Mouse (Mus musculus) midbrain, embryonic 16.5 days (tissue): ENCODE results near the gene Tm4sf20. TPM values are rescaled to one million over a fixed set of nuclear protein-coding genes. Genes with fewer than 3 reads are reported as not detected.

Source experiments
- ATAC-seq: fragments of 200-750 bp; cut with Nextera tagmentation; 2 replicates; pipeline ENCODE4 v1.8.0; 2017; ENCODE audit warnings: moderate TSS enrichment
- H3K27ac ChIP-seq: fragments of 300-500 bp; sonication (generic); 2 replicates; pipeline ENCODE4 v1.5.1; 2014; ENCODE audit warnings: mild to moderate bottlenecking, low read length, mixed read lengths
- H3K27me3 ChIP-seq: fragments of 300-500 bp; sonication (generic); 2 replicates; pipeline ENCODE4 v1.6.1; 2014; ENCODE audit warnings: low read depth, low read length, mixed read lengths; ENCODE audit not compliant: control insufficient read depth, insufficient read depth
- H3K36me3 ChIP-seq: fragments of 300-500 bp; sonication (generic); 2 replicates; pipeline ENCODE4 v1.6.1; 2014; ENCODE audit warnings: mild to moderate bottlenecking, low read length, moderate library complexity, mixed read lengths; ENCODE audit not compliant: control insufficient read depth, insufficient read depth
- H3K4me1 ChIP-seq: fragments of 300-500 bp; sonication (generic); 2 replicates; pipeline ENCODE4 v1.6.1; 2014; ENCODE audit warnings: mild to moderate bottlenecking, low read length, mixed read lengths; ENCODE audit not compliant: control insufficient read depth, insufficient read depth
- H3K4me2 ChIP-seq: fragments of 300-500 bp; sonication (generic); 2 replicates; pipeline ENCODE4 v1.6.1; 2014; ENCODE audit warnings: mild to moderate bottlenecking, low read length, mixed read lengths
- H3K4me3 ChIP-seq: fragments of 300-500 bp; sonication (generic); 2 replicates; pipeline ENCODE4 v1.5.1; 2014; ENCODE audit warnings: low read depth, mild to moderate bottlenecking, low read length, moderate library complexity, mixed read lengths
- H3K9ac ChIP-seq: fragments of 300-500 bp; sonication (generic); 2 replicates; pipeline ENCODE4 v1.6.1; 2014; ENCODE audit warnings: low read depth, low read length, mixed read lengths
- H3K9me3 ChIP-seq: fragments of 300-500 bp; sonication (generic); replicated peaks from 2 replicates; pipeline ENCODE4 v1.6.1; 2014; ENCODE audit warnings: mild to moderate bottlenecking, low read length, mixed read lengths; ENCODE audit not compliant: control insufficient read depth, poor library complexity, severe bottlenecking
- WGBS: fragments of 180-500 bp; shearing (Covaris S2); extraction: QIAGEN DNeasy Blood & Tissue Kit; methylation state at CpG from one replicate; pipeline ENCODE4 v1.1.7; 2014; 5-methylcytosine and 5-hydroxymethylcytosine counted together
- polyA plus RNA-seq: library from polyadenylated mRNA; unstranded; fragments of >200 nt; fragmentation: Nextera tagmentation; extraction: Ambion mirVana; gene quantifications from 2 replicates; pipeline ENCODE4 v1.2.1, GENCODE M21; 2015

Tm4sf20 gene
- polyA plus RNA-seq, 1 experiment from 2014 or later, result 0.11 TPM

GRCm38 (mm10) chr1:82788070-82788469, 19.8 kb upstream of the Tm4sf20 start:
- H3K9ac ChIP-seq, result no peak overlapping the region
- H3K36me3 ChIP-seq, result no peaks in the 10 kb centered on the region
- ATAC-seq, result no peak
- H3K27me3 ChIP-seq, result no peaks in the 10 kb centered on the region
- H3K27ac ChIP-seq, result no peak overlapping the region
- H3K9me3 ChIP-seq, result no peaks in the 10 kb centered on the region
- no peak overlapping the region for H3K4me3 ChIP-seq
- 77% methylated on average over 7 of the region's 7 CpGs for WGBS
- no peaks in the 10 kb centered on the region for H3K4me1 ChIP-seq
- no peak overlapping the region for H3K4me2 ChIP-seq

- no peaks in the 10 kb centered on the region for H3K27me3 ChIP-seq
- no peak overlapping the region for H3K9ac ChIP-seq
- 7% methylated on average over 2 of the region's 2 CpGs for WGBS
- peak; percentile 87 for ATAC-seq
- no peak overlapping the region for H3K4me2 ChIP-seq
- no peak overlapping the region for H3K27ac ChIP-seq
- no peaks in the 10 kb centered on the region for H3K36me3 ChIP-seq
- no peak overlapping the region for H3K4me3 ChIP-seq
- no peaks in the 10 kb centered on the region for H3K4me1 ChIP-seq
- no peaks in the 10 kb centered on the region for H3K9me3 ChIP-seq
These were observed 19.2 kb upstream of the Tm4sf20 start for GRCm38 (mm10) chr1:82787414-82787813.

- H3K27ac ChIP-seq, result no peak overlapping the region
- no peak overlapping the region for H3K4me2 ChIP-seq
- no peaks in the 10 kb centered on the region for H3K9me3 ChIP-seq
- H3K36me3 ChIP-seq, result no peaks in the 10 kb centered on the region
- H3K9ac ChIP-seq, result no peak overlapping the region
- no peaks in the 10 kb centered on the region for H3K27me3 ChIP-seq
- H3K4me3 ChIP-seq, result no peak overlapping the region
- no peak for ATAC-seq
- WGBS, result 72% methylated on average over 6 of the region's 6 CpGs
- H3K4me1 ChIP-seq, result no peaks in the 10 kb centered on the region
These were observed 17.3 kb upstream of the Tm4sf20 start for GRCm38 (mm10) chr1:82785546-82785945.

GRCm38 (mm10) chr1:82783559-82783958, 15.3 kb upstream of the Tm4sf20 start:
- ATAC-seq, result no peak
- Histone ChIP-seq H3K4me2 (no peak overlapping the region), H3K9me3 (no peaks in the 10 kb centered on the region), H3K4me3 (no peak overlapping the region), H3K4me1 (no peaks in the 10 kb centered on the region), H3K27ac (no peak overlapping the region), H3K9ac (no peak overlapping the region), H3K27me3 (no peaks in the 10 kb centered on the region), H3K36me3 (no peaks in the 10 kb centered on the region)
- WGBS, result 72% methylated on average over 3 of the region's 3 CpGs

GRCm38 (mm10) chr1:82779388-82779966, 11.2 kb upstream of the Tm4sf20 start:
- Histone ChIP-seq H3K36me3 (no peaks in the 10 kb centered on the region), H3K9me3 (no peaks in the 10 kb centered on the region; the same call in 1 of the 2 replicates), H3K4me3 (no peak overlapping the region), H3K4me1 (no peaks in the 10 kb centered on the region), H3K4me2 (no peak overlapping the region), H3K9ac (no peak overlapping the region), H3K27me3 (no peaks in the 10 kb centered on the region), H3K27ac (no peak overlapping the region)
- no peak for ATAC-seq
- WGBS, result 91% methylated on average over 6 of the region's 6 CpGs

- ATAC-seq, result no peak
- no peaks in the 10 kb centered on the region for H3K36me3 ChIP-seq
- no peak overlapping the region for H3K9ac ChIP-seq
- H3K4me1 ChIP-seq, result no peaks in the 10 kb centered on the region
- H3K4me3 ChIP-seq, result no peak overlapping the region
- H3K27me3 ChIP-seq, result no peaks in the 10 kb centered on the region
- no peaks in the 10 kb centered on the region; the same call in 1 of the 2 replicates for H3K9me3 ChIP-seq
- 96% methylated on average over 4 of the region's 4 CpGs for WGBS
- H3K4me2 ChIP-seq, result no peak overlapping the region
- H3K27ac ChIP-seq, result no peak overlapping the region
These were observed 7.0 kb upstream of the Tm4sf20 start for GRCm38 (mm10) chr1:82775293-82775692.

- no peak overlapping the region for H3K9ac ChIP-seq
- no peaks in the 10 kb centered on the region for H3K4me1 ChIP-seq
- no peak overlapping the region for H3K4me3 ChIP-seq
- H3K27ac ChIP-seq, result no peak overlapping the region
- no peaks in the 10 kb centered on the region for H3K27me3 ChIP-seq
- H3K4me2 ChIP-seq, result no peak overlapping the region
- no peaks in the 10 kb centered on the region; the same call in 1 of the 2 replicates for H3K9me3 ChIP-seq
- H3K36me3 ChIP-seq, result no peaks in the 10 kb centered on the region
- WGBS, result 69% methylated on average over 5 of the region's 5 CpGs
- ATAC-seq, result no peak
These were observed 4.9 kb upstream of the Tm4sf20 start for GRCm38 (mm10) chr1:82773208-82773607.

- no peak overlapping the region for H3K27ac ChIP-seq
- no peak overlapping the region for H3K9ac ChIP-seq
- no peaks in the 10 kb centered on the region; the same call in 1 of the 2 replicates for H3K9me3 ChIP-seq
- H3K4me3 ChIP-seq, result no peak overlapping the region
- no peaks in the 10 kb centered on the region for H3K27me3 ChIP-seq
- ATAC-seq, result no peak; the same call in 1 of the 2 replicates
- H3K4me2 ChIP-seq, result no peak overlapping the region
- H3K4me1 ChIP-seq, result no peaks in the 10 kb centered on the region
- 96% methylated on average over 4 of the region's 4 CpGs for WGBS
- no peaks in the 10 kb centered on the region for H3K36me3 ChIP-seq
These were observed 4.2 kb upstream of the Tm4sf20 start for GRCm38 (mm10) chr1:82772428-82772827.

- 88% methylated on average over 15 of the region's 15 CpGs for WGBS
- no peak within 1 kb of the TSS for H3K9ac ChIP-seq
- H3K27ac ChIP-seq, result no peak within 1 kb of the TSS
- H3K36me3 ChIP-seq, result no peaks in the 10 kb centered on the region
- no peaks in the 10 kb centered on the region; the same call in 1 of the 2 replicates for H3K9me3 ChIP-seq
- ATAC-seq, result no peak
- H3K4me1 ChIP-seq, result no peaks in the 10 kb centered on the region
- no peaks in the 10 kb centered on the region for H3K27me3 ChIP-seq
- H3K4me3 ChIP-seq, result no peak within 1 kb of the TSS
- no peak within 1 kb of the TSS for H3K4me2 ChIP-seq
These were observed 2.8 kb upstream of the Tm4sf20 start, which contains the start of gene Gm47791 for GRCm38 (mm10) chr1:82771022-82771586. Gene Gm47791, minus strand, starts transcription at chr1:82771243.
